Mouse (Mus musculus): ENCODE results near the gene Tmem212. TPM values are rescaled to one million over a fixed set of nuclear protein-coding genes. Genes with fewer than 3 reads are reported as not detected.

The Tmem212 gene
- total and polyA plus RNA-seq, 2 experiments from 2014 or later: not detected

- Histone ChIP-seq H3K9ac (replicated peaks; ENCODE audit: low read depth, low read length) (no peak overlapping the region), H3K27me3 (ENCODE audit: control insufficient read depth, insufficient read depth, low read length) (no peaks in the 10 kb centered on the region), H3K4me1 (ENCODE audit: control insufficient read depth, insufficient read depth) (no peaks in the 10 kb centered on the region), H3K4me2 (ENCODE audit: low read depth, low read length) (no peak overlapping the region), H3K27ac (ENCODE audit: low read depth) (no peak overlapping the region), H3K36me3 (replicated peaks; ENCODE audit: control insufficient read depth, insufficient read depth, low read length) (no peaks in the 10 kb centered on the region), H3K4me3 (ENCODE audit: low read depth, low read length) (no peak overlapping the region), H3K9me3 (replicated peaks; ENCODE audit: control insufficient read depth, low read length) (no peaks in the 10 kb centered on the region; the same call in 1 of the 2 replicates)
- TF ChIP-seq CTCF (IDR thresholded peaks at IDR 0.05; ENCODE audit: low read depth) (no peak), EP300 (IDR thresholded peaks at IDR 0.05; ENCODE audit: low read depth) (no peak)
- DNase-seq (ENCODE audit: low spot score) (no peak), ATAC-seq (ENCODE audit: insufficient read depth, low read depth) (no peak)
- whole genome bisulfite sequencing: 52% methylated on average over 3 of the region's 3 CpGs
Measured at GRCm38 (mm10) chr3:27924037-27924436, 27.9 kb upstream of the Tmem212 start.

- 88% methylated on average over 11 of the region's 11 CpGs for WGBS
- Histone ChIP-seq H3K36me3 (replicated peaks; ENCODE audit: control insufficient read depth, insufficient read depth, low read length) (no peaks in the 10 kb centered on the region), H3K9ac (replicated peaks; ENCODE audit: low read depth, low read length) (no peak overlapping the region), H3K9me3 (replicated peaks; ENCODE audit: control insufficient read depth, low read length) (no peaks in the 10 kb centered on the region; the same call in 1 of the 2 replicates), H3K27ac (ENCODE audit: low read depth) (no peak overlapping the region), H3K27me3 (ENCODE audit: control insufficient read depth, insufficient read depth, low read length) (no peaks in the 10 kb centered on the region), H3K4me1 (ENCODE audit: control insufficient read depth, insufficient read depth) (no peaks in the 10 kb centered on the region), H3K4me2 (ENCODE audit: low read depth, low read length) (no peak overlapping the region), H3K4me3 (ENCODE audit: low read depth, low read length) (no peak overlapping the region)
- TF ChIP-seq EP300 (IDR thresholded peaks at IDR 0.05; ENCODE audit: low read depth): no peak
- TF ChIP-seq CTCF (IDR thresholded peaks at IDR 0.05; ENCODE audit: low read depth): no peak
- DNase-seq (ENCODE audit: low spot score): no peak
- ATAC-seq (ENCODE audit: insufficient read depth, low read depth): no peak
Measured at GRCm38 (mm10) chr3:27921268-27922020, 25.3 kb upstream of the Tmem212 start.

- DNase-seq (ENCODE audit: low spot score): no peak
- H3K4me1 ChIP-seq (ENCODE audit: control insufficient read depth, insufficient read depth): no peaks in the 10 kb centered on the region
- H3K4me2 ChIP-seq (ENCODE audit: low read depth, low read length): no peak overlapping the region
- no peak overlapping the region for H3K9ac ChIP-seq (replicated peaks; ENCODE audit: low read depth, low read length)
- H3K9me3 ChIP-seq (replicated peaks; ENCODE audit: control insufficient read depth, low read length): no peaks in the 10 kb centered on the region; the same call in 1 of the 2 replicates
- 89% methylated on average over 14 of the region's 14 CpGs for WGBS
- H3K4me3 ChIP-seq (ENCODE audit: low read depth, low read length): no peak overlapping the region
- no peak overlapping the region for H3K27ac ChIP-seq (ENCODE audit: low read depth)
- TF ChIP-seq CTCF (IDR thresholded peaks at IDR 0.05; ENCODE audit: low read depth): no peak
- TF ChIP-seq EP300 (IDR thresholded peaks at IDR 0.05; ENCODE audit: low read depth): no peak
- H3K27me3 ChIP-seq (ENCODE audit: control insufficient read depth, insufficient read depth, low read length): no peaks in the 10 kb centered on the region
- H3K36me3 ChIP-seq (replicated peaks; ENCODE audit: control insufficient read depth, insufficient read depth, low read length): no peaks in the 10 kb centered on the region
- ATAC-seq (ENCODE audit: insufficient read depth, low read depth): no peak
Measured at GRCm38 (mm10) chr3:27918656-27919436, 22.7 kb upstream of the Tmem212 start.

- Histone ChIP-seq H3K4me3 (ENCODE audit: low read depth, low read length) (no peak overlapping the region), H3K36me3 (replicated peaks; ENCODE audit: control insufficient read depth, insufficient read depth, low read length) (no peaks in the 10 kb centered on the region), H3K27me3 (ENCODE audit: control insufficient read depth, insufficient read depth, low read length) (no peaks in the 10 kb centered on the region), H3K4me2 (ENCODE audit: low read depth, low read length) (no peak overlapping the region), H3K9me3 (replicated peaks; ENCODE audit: control insufficient read depth, low read length) (0 out of 2 replicates have a peak, but pooled peaks cover 5% of the 10 kb centered on the region), H3K4me1 (ENCODE audit: control insufficient read depth, insufficient read depth) (peaks cover 11% of the 10 kb centered on the region), H3K27ac (ENCODE audit: low read depth) (no peak overlapping the region), H3K9ac (replicated peaks; ENCODE audit: low read depth, low read length) (no peak overlapping the region)
- 86% methylated on average over 3 of the region's 3 CpGs for WGBS
- DNase-seq (ENCODE audit: low spot score) (no peak), ATAC-seq (ENCODE audit: insufficient read depth, low read depth) (no peak)
- no peak for TF ChIP-seq CTCF (IDR thresholded peaks at IDR 0.05; ENCODE audit: low read depth)
Measured at GRCm38 (mm10) chr3:27909016-27909415, 12.8 kb upstream of the Tmem212 start.

- no peak for TF ChIP-seq EP300 (IDR thresholded peaks at IDR 0.05; ENCODE audit: low read depth)
- no peak for TF ChIP-seq CTCF (IDR thresholded peaks at IDR 0.05; ENCODE audit: low read depth)
- no peak for ATAC-seq (ENCODE audit: insufficient read depth, low read depth)
- DNase-seq (ENCODE audit: low spot score): no peak
- Histone ChIP-seq H3K4me1 (ENCODE audit: control insufficient read depth, insufficient read depth) (peaks cover 11% of the 10 kb centered on the region), H3K27ac (ENCODE audit: low read depth) (no peak overlapping the region), H3K4me3 (ENCODE audit: low read depth, low read length) (no peak overlapping the region), H3K36me3 (replicated peaks; ENCODE audit: control insufficient read depth, insufficient read depth, low read length) (no peaks in the 10 kb centered on the region), H3K4me2 (ENCODE audit: low read depth, low read length) (no peak overlapping the region), H3K9me3 (replicated peaks; ENCODE audit: control insufficient read depth, low read length) (0 out of 2 replicates have a peak, but pooled peaks cover 5% of the 10 kb centered on the region), H3K27me3 (ENCODE audit: control insufficient read depth, insufficient read depth, low read length) (no peaks in the 10 kb centered on the region), H3K9ac (replicated peaks; ENCODE audit: low read depth, low read length) (no peak overlapping the region)
- 73% methylated on average over 2 of the region's 2 CpGs for WGBS
Measured at GRCm38 (mm10) chr3:27908316-27908715, 12.1 kb upstream of the Tmem212 start.
